Mouse (Mus musculus): ENCODE results near the gene Rtn4rl1.

DNA sequence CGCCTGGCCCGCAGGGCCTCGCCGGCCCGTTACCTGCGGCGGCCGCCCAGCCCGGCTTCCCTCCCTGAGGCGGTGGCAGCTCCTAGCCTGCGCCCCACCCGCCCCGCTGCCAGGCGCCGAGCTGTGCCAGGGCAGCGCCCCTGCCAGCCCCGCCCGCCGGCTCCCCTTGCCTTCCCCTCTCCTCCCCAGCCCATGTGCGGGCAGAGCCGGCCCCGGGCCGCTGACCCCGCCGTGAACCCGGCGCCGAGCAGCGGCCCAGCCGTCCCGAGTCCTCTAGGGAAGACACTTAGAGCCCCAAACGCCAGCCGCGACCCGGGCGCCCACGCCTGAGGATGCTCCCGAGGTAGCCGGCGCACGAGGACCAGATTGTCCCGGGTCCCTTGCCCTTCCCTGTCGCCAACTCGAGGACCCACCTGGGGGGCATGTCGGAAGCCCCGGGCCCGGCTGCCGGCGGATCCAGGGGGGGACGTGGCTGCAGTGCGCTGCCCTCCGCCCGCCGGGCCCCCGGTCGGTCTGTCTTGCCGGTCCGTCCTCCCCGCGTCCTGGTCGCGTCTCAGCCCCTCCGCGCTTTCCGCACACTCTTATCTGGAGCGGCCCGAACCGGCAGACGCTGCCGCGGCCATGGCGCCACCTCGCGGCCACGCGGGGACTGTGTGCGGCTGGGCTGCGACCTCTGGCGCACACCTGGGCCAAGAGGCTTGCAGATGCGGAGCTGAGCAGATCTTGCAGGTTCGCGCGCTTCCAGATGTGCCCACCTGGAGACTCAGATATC lies 24.8 kb upstream of the Rtn4rl1 start:
- TF ChIP-seq POLR2A (IDR thresholded peaks at IDR 0.05; ENCODE audit: insufficient read depth, low read length) (no peak), CTCF (IDR thresholded peaks at IDR 0.05; ENCODE audit: low read depth, low read length) (peak; percentile 92), EP300 (IDR thresholded peaks at IDR 0.05; ENCODE audit: insufficient read depth, low read depth, low read length) (no peak)
